Mouse (Mus musculus) ES-E14 (cell line): ENCODE data around the gene Msx2.

Source experiments
- MAFK ChIP-seq: IDR thresholded peaks from 2 replicates; pipeline ENCODE4 v1.6.1; 2014; ENCODE audit warnings: mild to moderate bottlenecking, low read depth, low read length, inconsistent platforms; ENCODE audit not compliant: insufficient read depth
- ZC3H11A ChIP-seq: IDR thresholded peaks from 2 replicates; pipeline ENCODE4 v1.6.1; 2012; ENCODE audit warnings: low read depth, mild to moderate bottlenecking, inconsistent platforms, low read length, borderline replicate concordance
- ZNF384 ChIP-seq: IDR thresholded peaks from 2 replicates; pipeline ENCODE4 v1.6.1; 2012; ENCODE audit warnings: low read depth, low read length, inconsistent platforms

GRCm38 (mm10) chr13:53421189-53421588 lies 51.7 kb downstream of the Msx2 start:
- no peak for TF ChIP-seq MAFK
- no peak for TF ChIP-seq ZC3H11A
- no peak for TF ChIP-seq ZNF384
